Mouse (Mus musculus) E14TG2a.4 (cell line): ENCODE data around the gene Trim67.

Source experiments
- CTCF ChIP-seq: conservative IDR thresholded peaks from 2 replicates; pipeline ENCODE4 v1.5.1; 2014; ENCODE audit warnings: low read length
- POU5F1 ChIP-seq: IDR thresholded peaks from 2 replicates; pipeline ENCODE4 v1.6.1; 2014; ENCODE audit warnings: low read length, borderline replicate concordance

- TF ChIP-seq CTCF (no peak), POU5F1 (no peak)
Observed at GRCm38 (mm10) chr8:124860188-124860587, 67.3 kb downstream of the Trim67 start.
